Mouse (Mus musculus): ENCODE data around the gene Bad. TPM values are rescaled to one million over a fixed set of nuclear protein-coding genes. Genes with fewer than 3 reads are reported as not detected.
"Not testable (repeated sequence)": the region's sequence is repeated elsewhere in the genome, so short reads cannot be mapped to it uniquely, and the experiment has no call there.

Bad gene
- total RNA-seq, 4 experiments from 2014 or later: 19.5 to 23.8 (median 21.3) TPM

DNA sequence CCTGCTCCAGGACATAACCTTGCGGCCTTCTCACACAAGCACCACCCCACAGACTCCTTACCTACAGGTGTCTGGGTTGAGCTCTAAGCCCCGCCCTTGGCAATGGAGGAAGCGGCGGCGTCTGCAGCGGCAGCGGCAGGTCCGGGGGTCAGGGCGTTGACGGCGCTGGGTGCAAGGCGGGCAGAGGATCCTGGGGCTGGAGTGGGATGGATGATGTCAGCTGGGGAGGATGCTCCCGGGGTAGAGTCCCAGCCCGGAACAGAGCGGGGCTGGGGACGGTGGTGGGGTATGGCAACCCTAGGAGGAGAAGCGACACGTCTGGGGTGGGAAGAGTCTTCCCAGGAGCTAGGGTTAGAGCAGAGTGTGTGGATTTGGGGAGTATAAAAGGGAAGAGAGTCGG, 43.6 kb downstream of the Bad start:
- DNase-seq (ENCODE audit: low spot score): no peak

- no peak for DNase-seq (ENCODE audit: low spot score)
These were observed 44.5 kb downstream of the Bad start for GRCm38 (mm10) chr19:6985951-6986708.

DNA sequence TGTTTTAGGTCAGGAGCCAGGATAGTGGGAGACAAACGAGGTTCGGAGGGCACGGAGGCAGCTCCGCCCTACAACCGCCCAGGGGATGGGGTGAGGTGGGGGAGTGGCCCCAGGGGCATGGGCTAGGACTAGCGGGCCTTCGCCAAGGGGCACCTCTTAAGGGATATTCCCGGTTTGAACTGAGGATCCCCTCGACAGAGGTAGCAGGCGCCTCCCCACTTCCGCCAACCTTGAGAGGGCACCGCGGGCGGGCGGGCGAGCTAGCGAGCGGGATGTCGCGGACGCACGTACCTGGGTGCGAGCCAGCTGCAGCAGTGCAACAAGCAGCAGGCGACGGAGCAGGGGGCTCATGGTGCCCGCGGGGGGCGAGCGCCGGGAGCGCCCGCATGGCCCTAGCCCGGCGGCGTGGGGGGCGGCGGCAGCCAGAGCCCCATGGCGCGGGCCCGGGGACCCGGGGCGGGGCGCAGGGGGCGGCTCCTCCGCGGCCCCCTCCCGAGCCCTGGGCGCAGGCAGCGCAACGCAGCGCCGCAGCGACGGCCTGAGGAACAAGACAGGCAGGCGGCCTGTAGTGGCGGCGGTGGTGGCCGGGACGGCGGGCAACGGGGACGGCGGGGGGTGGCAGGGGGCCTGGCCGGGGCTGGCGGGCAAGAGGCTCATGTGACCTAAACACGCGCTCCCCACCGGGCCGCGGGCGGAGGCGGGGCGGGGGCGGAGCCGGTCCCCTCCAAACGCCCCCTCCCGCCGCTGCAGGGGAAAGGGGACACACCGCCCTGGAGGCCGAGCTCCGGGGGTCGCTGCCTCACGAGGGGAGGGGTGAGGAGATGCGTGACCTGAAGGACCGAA, 45.6 kb downstream of the Bad start, which contains the start of gene Vegfb:
Gene Vegfb (minus strand): TSS at position 591 of the 843 bp plus-strand sequence.
- no peak for DNase-seq (ENCODE audit: low spot score)

- no peak for DNase-seq (ENCODE audit: low spot score)
These were observed 46.2 kb downstream of the Bad start for GRCm38 (mm10) chr19:6987904-6988285.

- no peak for DNase-seq (ENCODE audit: low spot score)
These were observed 47.6 kb downstream of the Bad start for GRCm38 (mm10) chr19:6989251-6989650.

- DNase-seq (ENCODE audit: low spot score): no peak
These were observed 49.1 kb downstream of the Bad start for GRCm38 (mm10) chr19:6990712-6991111.

- DNase-seq (ENCODE audit: low spot score): not testable (repeated sequence)
These were observed 49.5 kb downstream of the Bad start for GRCm38 (mm10) chr19:6991166-6991565.

DNA sequence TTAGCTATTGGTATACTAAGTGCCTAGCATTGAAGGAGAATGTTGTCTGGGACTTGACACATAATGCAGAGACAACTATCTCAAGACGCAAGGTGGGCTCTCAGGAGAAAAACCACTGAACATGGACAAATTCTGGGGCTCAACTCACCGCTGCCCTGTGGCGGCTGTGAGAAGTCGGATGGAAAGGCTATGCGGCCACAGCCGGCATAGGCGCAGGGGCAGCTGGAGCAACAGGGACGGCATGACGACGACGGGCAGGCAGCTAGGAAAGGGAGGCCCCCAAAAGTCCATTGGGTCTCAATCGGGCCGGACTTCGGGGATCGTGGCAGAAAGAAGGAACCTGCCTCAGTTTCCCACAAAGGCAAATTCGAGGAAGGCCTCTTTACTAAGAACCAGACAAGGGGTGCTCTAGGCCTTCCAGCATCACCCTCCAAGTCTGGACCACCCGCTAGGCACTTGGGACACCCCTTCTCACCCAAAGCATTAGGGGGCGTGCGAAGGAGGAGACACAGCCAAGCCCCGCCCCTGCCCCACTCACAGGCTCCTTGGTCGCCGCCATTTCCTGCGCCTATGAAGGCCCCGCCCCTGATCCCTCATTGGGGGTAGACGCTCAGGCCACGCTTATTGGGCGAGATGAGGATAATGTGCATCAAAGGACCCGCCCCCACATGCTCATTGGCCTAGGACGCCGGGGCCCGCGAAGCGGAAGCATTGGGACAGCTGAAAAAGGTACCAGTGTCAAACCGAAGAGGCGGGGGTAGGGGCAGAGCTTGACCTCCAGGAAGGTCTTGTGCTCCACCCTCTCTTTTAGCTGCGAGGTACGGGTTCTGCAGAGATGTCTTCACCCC, 50.6 kb downstream of the Bad start, which contains the start of gene Dnajc4:
Gene Dnajc4 (minus strand): TSS at position 562 of the 848 bp plus-strand sequence.
- peak; percentile 97 for DNase-seq (ENCODE audit: low spot score)

- no peak for DNase-seq (ENCODE audit: low spot score)
These were observed 51.5 kb downstream of the Bad start for GRCm38 (mm10) chr19:6993011-6993770.

DNA sequence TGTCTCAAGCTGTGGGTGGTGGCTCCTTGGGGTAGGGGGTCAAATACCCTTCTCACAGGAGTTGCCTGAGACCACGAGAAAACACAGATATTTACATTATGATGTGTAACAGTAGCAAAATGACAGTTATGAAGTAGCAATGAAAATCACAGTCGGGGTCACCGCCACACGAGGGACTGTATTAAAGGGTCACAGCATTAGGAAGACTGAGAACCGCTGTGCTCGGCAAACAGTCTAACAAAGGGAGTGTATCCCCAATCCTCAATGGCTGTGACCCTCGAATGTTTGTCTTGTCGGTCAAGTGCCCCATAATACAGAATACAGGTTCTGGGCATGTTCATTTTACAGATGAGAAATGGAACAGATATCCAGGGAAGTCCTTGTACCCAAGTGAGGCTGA, 52.3 kb downstream of the Bad start:
- DNase-seq (ENCODE audit: low spot score): no peak

GRCm38 (mm10) chr19:6994489-6994888, 52.8 kb downstream of the Bad start:
- no peak for DNase-seq (ENCODE audit: low spot score)

DNA sequence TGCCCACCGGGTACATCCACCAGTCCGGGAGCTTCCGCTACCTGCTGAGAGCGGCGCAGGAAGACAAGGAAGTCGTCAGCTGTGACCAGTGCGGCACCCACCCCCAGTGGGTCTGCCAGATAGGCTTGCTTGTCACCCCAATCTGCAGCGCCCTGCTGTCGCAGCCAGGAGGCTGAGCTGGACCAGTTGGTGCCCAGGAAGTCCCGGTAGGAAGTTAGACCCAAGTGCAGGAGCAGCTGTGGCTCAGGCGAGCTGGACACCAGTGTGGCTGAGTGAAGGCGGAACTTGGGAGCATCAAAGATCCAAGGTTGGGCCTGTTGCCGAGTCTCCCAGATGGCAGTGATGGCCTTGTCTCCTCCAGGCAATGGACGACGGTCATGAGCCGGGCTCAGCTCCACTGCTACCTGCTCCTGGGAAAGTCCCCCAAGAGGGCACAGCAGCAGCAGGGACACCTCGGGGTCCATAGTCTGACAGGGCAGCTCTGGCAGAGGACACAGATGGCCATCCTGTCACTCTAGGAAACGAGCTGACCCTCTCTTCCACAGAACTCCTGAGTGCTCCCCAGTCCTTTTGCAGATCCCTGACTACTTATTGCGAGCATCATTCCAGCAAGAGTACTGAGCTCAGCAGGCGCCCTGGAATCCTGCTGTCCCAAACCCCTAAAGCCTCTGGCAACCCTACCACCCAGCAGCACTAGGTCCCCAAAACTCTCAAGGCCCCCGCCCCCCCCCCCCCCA, 53.8 kb downstream of the Bad start:
- DNase-seq (ENCODE audit: low spot score): no peak

- peak; percentile 93 for DNase-seq (ENCODE audit: low spot score)
These were observed 54.3 kb downstream of the Bad start, which contains the start of the genes Nudt22 and Trpt1 for GRCm38 (mm10) chr19:6996006-6996405. Nudt22 (minus strand) TSS chr19:6996117. Trpt1 (plus strand) TSS chr19:6996131.

- no peak for DNase-seq (ENCODE audit: low spot score)
These were observed 56.1 kb downstream of the Bad start for GRCm38 (mm10) chr19:6997721-6998290.

DNA sequence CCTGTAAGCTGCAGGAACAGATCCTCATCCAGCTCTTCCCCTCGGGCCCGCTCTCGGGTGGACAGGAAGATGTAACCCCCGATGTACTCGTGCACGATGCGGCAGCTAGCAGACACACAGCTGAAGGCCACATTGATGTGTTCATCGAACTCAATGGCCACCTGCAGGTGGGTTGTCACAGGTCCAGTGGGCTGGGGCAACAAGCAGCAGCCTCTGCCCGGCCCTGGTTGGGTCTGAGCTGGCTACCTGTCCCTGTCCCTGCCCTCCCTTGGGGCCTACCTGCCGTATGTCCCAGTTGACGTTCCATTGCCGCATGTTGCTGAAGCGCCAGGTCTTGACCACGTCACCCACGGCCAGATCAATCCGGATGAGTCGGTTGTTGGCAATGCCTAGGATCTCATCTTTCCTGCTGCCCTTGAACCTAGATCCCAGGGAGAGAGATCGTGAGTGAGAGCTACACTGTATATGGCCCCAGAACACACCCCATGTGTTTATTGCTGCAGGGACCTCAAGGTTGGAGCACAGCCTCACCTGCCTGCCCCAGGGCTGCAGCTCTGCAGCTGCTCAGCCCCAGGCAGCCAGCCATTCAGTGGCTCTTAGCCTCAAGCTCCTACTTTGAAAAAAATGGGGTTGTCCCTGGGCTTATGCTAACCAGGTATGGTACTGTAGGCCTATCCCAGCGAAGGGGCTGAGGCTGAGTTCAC, 57.9 kb downstream of the Bad start:
- no peak for DNase-seq (ENCODE audit: low spot score)

Data from heart, adult 8-10 months (tissue).